In the genomic region with DNA sequence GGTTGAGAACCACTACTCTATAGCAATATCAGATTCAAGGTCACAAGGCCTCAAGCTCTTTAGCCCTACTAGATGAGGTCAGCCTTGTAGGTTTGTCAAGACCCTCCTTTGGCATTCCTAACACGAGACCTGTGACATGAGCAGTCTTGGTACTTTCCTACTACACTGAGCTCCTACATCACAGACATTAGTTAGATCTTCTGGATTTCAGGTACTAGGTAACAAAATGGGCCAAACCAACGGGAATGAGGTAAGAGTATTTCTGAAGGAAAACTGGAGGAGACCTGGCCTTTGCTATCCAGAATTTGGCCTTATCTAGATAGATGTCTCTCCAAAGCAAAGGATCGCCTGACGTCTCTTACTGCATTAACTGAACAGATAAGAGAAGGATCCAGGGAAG, we compare ENCODE assay signal across 18 mouse cellular contexts.
DNase-seq lines count a peak whose midpoint lies in the region; TF ChIP-seq lines count a peak whose summit lies in the region.
"Had no signal": no experiment of that assay in that cellular context is flagged by ENCODE, and none has a peak within 500 bp of the region (broad histone marks: within the 10 kb centered on the region; RNA-seq: fewer than 3 reads in every experiment).

No protein-coding gene starts in this region.

- no peak overlapping the region for H3K27ac ChIP-seq in layer of hippocampus, adult 2 months

- H3K4me3 ChIP-seq in layer of hippocampus, adult 2 months = no peak overlapping the region

- intact Hi-C loops in heart, postnatal 25 days (cut with DNase I) = no loop called here

- DNase-seq in heart, adult 11 months = peak; percentile 14
- DNase-seq in heart, postnatal 25 days (ENCODE audit: low spot score) = no peak
- DNase-seq in 3T3-L1 (ENCODE audit: low read depth, low spot score) (peak; percentile 93), adipocyte (ENCODE audit: low spot score) (peak; percentile 93)
- no peak for DNase-seq in layer of hippocampus, adult 2 months (ENCODE audit: low spot score in 2 of 2)
- DNase-seq in lung, postnatal 36 days = no peak
- DNase-seq: adrenal gland, adult 2 months; adrenal gland, adult 8-10 months; adrenal gland, postnatal 10 days; adrenal gland, postnatal 14 days; adrenal gland, postnatal 25 days; adrenal gland, postnatal 36 days; B cell, adult 2 months; cerebellum, adult 11 months; cerebellum, adult 11-12 months; cerebellum, adult 18-20 months; cerebellum, adult 2 months; cerebellum, adult 8-10 months had no signal

- TF ChIP-seq CTCF in layer of hippocampus, adult 2 months (conservative IDR thresholded peaks at IDR 0.05) = no peak

Comparison
In these comparisons a context has a peak if more than half of its experiments do, and no peak if none do; other contexts are left out.
1. DNase-seq: peak in heart, adult 11 months (single experiment), 3T3-L1 (single experiment) and adipocyte (single experiment); none in heart, postnatal 25 days (single experiment), layer of hippocampus, adult 2 months (0 of 2) and lung, postnatal 36 days (single experiment).